Mouse (Mus musculus) megakaryocyte-erythroid progenitor cell, adult 5 weeks (primary cell): Measurements from ENCODE around the gene Mrps5. TPM values are rescaled to one million over a fixed set of nuclear protein-coding genes. Genes with fewer than 3 reads are reported as not detected.

Source experiments
- polyA plus RNA-seq: library from polyadenylated mRNA; stranded (reverse); fragments of >175 nt; gene quantifications from 2 replicates; pipeline ENCODE4 v1.2.3, GENCODE M21; 2012

Mrps5 gene
- 165 and 196 TPM in 2 replicates for polyA plus RNA-seq

GRCm38 (mm10) chr2:127586694-127587513, at the start of gene Mrps5, which contains the start of gene Zfp661:
Gene Mrps5 (plus strand): TSS chr2:127587222.
Gene Zfp661 (minus strand): TSS chr2:127587094.

GRCm38 (mm10) chr2:127541185-127541584, 45.8 kb upstream of the Mrps5 start, which contains the start of gene Prom2:
Gene Prom2 (minus strand): TSS chr2:127541467.

GRCm38 (mm10) chr2:127656086-127656720, 69.2 kb downstream of the Mrps5 start, which contains the start of gene Mal:
Gene Mal (minus strand): TSS chr2:127656695.

Other genes starting within 250 kb of the Mrps5 start
- gene Astl, start 248.6 kb upstream of the Mrps5 start, polyA plus RNA-seq: 0.03 TPM in 1 of 2 replicates, not detected in the other
- gene Adra2b, start 224.0 kb upstream of the Mrps5 start, polyA plus RNA-seq: 0.02 and 0.11 TPM in 2 replicates
- 0.06 TPM in 1 of 2 replicates, not detected in the other for gene Gpat2, start 162.0 kb upstream of the Mrps5 start, polyA plus RNA-seq
- gene Fahd2a, start 142.7 kb upstream of the Mrps5 start, polyA plus RNA-seq: 18.8 and 29.7 TPM in 2 replicates
- gene Kcnip3, start 65.1 kb upstream of the Mrps5 start, polyA plus RNA-seq: 16.2 and 26.9 TPM in 2 replicates
- 0.14 TPM in 1 of 2 replicates, not detected in the other for gene Prom2, start 45.8 kb upstream of the Mrps5 start, polyA plus RNA-seq
- gene Zfp661, start 128 bp upstream of the Mrps5 start, polyA plus RNA-seq: 0.17 and 0.24 TPM in 2 replicates
- gene Mal, start 69.5 kb downstream of the Mrps5 start, polyA plus RNA-seq: not detected in 2 replicates
- not detected in 2 replicates for gene Mall, start 142.7 kb downstream of the Mrps5 start, polyA plus RNA-seq
- gene Nphp1, start 201.7 kb downstream of the Mrps5 start, polyA plus RNA-seq: 4.1 and 7.1 TPM in 2 replicates
- 69.8 and 79.8 TPM in 2 replicates for gene Mtln, start 205.3 kb downstream of the Mrps5 start, polyA plus RNA-seq
- 4.1 and 4.9 TPM in 2 replicates for gene Bub1, start 244.6 kb downstream of the Mrps5 start, polyA plus RNA-seq